Mouse (Mus musculus) kidney, postnatal 0 days (tissue): ENCODE results near the gene H2-Q10. TPM values are rescaled to one million over a fixed set of nuclear protein-coding genes. Genes with fewer than 3 reads are reported as not detected.
A peak's percentile ranks its signal among the peaks of the same experiment; 100 is the strongest.
"Not testable (repeated sequence)": the region's sequence is repeated elsewhere in the genome, so short reads cannot be mapped to it uniquely, and the experiment has no call there.

Experiments used
- ATAC-seq: fragments of 200-750 bp; cut with Nextera tagmentation; replicated peaks from 2 replicates; pipeline ENCODE4 v1.8.0; 2017; ENCODE audit warnings: low read depth, moderate number of reproducible peaks, moderate TSS enrichment, moderate library complexity; ENCODE audit not compliant: low FRiP score
- DNase-seq: peaks from one replicate; pipeline ENCODE4 v3.0.0-alpha.2; 2016; ENCODE audit warnings: low spot score
- H3K27ac ChIP-seq: fragments of 300-500 bp; sonication (generic); 2 replicates; pipeline ENCODE4 v1.5.1; 2014; ENCODE audit warnings: mild to moderate bottlenecking
- H3K27me3 ChIP-seq: fragments of 300-500 bp; sonication (generic); 2 replicates; pipeline ENCODE4 v1.6.1; 2014; ENCODE audit warnings: low read length, mixed read lengths; ENCODE audit not compliant: insufficient read depth
- H3K36me3 ChIP-seq: fragments of 300-500 bp; sonication (generic); 2 replicates; pipeline ENCODE4 v1.6.1; 2014; ENCODE audit warnings: low read length, mixed read lengths; ENCODE audit not compliant: insufficient read depth
- H3K4me1 ChIP-seq: fragments of 300-500 bp; sonication (generic); replicated peaks from 2 replicates; pipeline ENCODE4 v1.6.1; 2014; ENCODE audit warnings: antibody characterized with exemption, low read length, mixed read lengths; ENCODE audit not compliant: insufficient read depth
- H3K4me2 ChIP-seq: fragments of 300-500 bp; sonication (generic); 2 replicates; pipeline ENCODE4 v1.6.1; 2014; ENCODE audit warnings: mild to moderate bottlenecking, low read length, moderate library complexity, mixed read lengths
- H3K4me3 ChIP-seq: fragments of 300-500 bp; sonication (generic); replicated peaks from 2 replicates; pipeline ENCODE4 v1.5.1; 2014; ENCODE audit warnings: low read depth, low read length
- H3K9ac ChIP-seq: fragments of 300-500 bp; sonication (generic); 2 replicates; pipeline ENCODE4 v1.6.1; 2014; ENCODE audit warnings: low read depth, low read length
- H3K9me3 ChIP-seq: fragments of 300-500 bp; sonication (generic); replicated peaks from 2 replicates; pipeline ENCODE4 v1.6.1; 2016; ENCODE audit warnings: low read length, inconsistent platforms, mixed read lengths
- CTCF ChIP-seq: IDR thresholded peaks from 2 replicates; pipeline ENCODE4 v1.5.1; 2016; ENCODE audit warnings: antibody characterized with exemption, low read depth, mild to moderate bottlenecking, moderate library complexity
- WGBS: fragments of 180-500 bp; shearing (Covaris S2); extraction: QIAGEN DNeasy Blood & Tissue Kit; methylation state at CpG from one replicate; pipeline ENCODE4 v1.1.7; 2014; 5-methylcytosine and 5-hydroxymethylcytosine counted together
- polyA plus RNA-seq: library from polyadenylated mRNA; unstranded; fragments of >200 nt; fragmentation: Nextera tagmentation; extraction: Ambion mirVana; gene quantifications from 2 replicates; pipeline ENCODE4 v1.2.1, GENCODE M21; 2015

H2-Q10 gene
- polyA plus RNA-seq, 1 experiment from 2014 or later = 1.4 TPM

- WGBS = 2% methylated on average over 16 of the region's 18 CpGs
- peak within 1 kb of the TSS; percentile 45 for H3K4me3 ChIP-seq
- not testable (repeated sequence) for H3K27me3 ChIP-seq, H3K9me3 ChIP-seq, H3K36me3 ChIP-seq, H3K4me1 ChIP-seq, H3K27ac ChIP-seq
- peak within 1 kb of the TSS; percentile 44; the same call in 1 of the 2 replicates for H3K9ac ChIP-seq
- H3K4me2 ChIP-seq = peak within 1 kb of the TSS; percentile 87
- ATAC-seq = peak; percentile 93
- TF ChIP-seq CTCF = peak; percentile 16; the same call in 1 of the 2 replicates
- DNase-seq = peak; percentile 92
Observed at GRCm38 (mm10) chr17:35438885-35439284, 31.0 kb upstream of the H2-Q10 start, which contains the start of gene H2-Q7. Gene H2-Q7, plus strand, starts transcription at chr17:35439155.

- not testable (repeated sequence) for H3K27ac ChIP-seq, DNase-seq, H3K27me3 ChIP-seq, H3K4me1 ChIP-seq, H3K36me3 ChIP-seq, H3K9me3 ChIP-seq
- H3K4me3 ChIP-seq = peak overlapping the region; percentile 45
- H3K4me2 ChIP-seq = peak overlapping the region; percentile 87
- H3K9ac ChIP-seq = peak overlapping the region; percentile 44; the same call in 1 of the 2 replicates
- 1% methylated on average over 40 of the region's 48 CpGs for WGBS
- ATAC-seq = peak; percentile 49
Observed at GRCm38 (mm10) chr17:35439295-35439747, 30.6 kb upstream of the H2-Q10 start.

- H3K9me3 ChIP-seq, H3K4me2 ChIP-seq, H3K4me1 ChIP-seq, H3K36me3 ChIP-seq, H3K27me3 ChIP-seq, DNase-seq, H3K4me3 ChIP-seq, H3K9ac ChIP-seq, H3K27ac ChIP-seq, ATAC-seq: not testable (repeated sequence)
- WGBS = 57% methylated on average over 26 of the region's 27 CpGs
Observed at GRCm38 (mm10) chr17:35439925-35440645, 29.8 kb upstream of the H2-Q10 start.

GRCm38 (mm10) chr17:35442376-35442775 lies 27.5 kb upstream of the H2-Q10 start:
- not testable (repeated sequence) for H3K4me3 ChIP-seq, H3K9ac ChIP-seq, H3K36me3 ChIP-seq, H3K9me3 ChIP-seq, H3K27ac ChIP-seq, H3K4me1 ChIP-seq, H3K27me3 ChIP-seq, DNase-seq, ATAC-seq, H3K4me2 ChIP-seq
- 95% methylated on average over 2 of the region's 2 CpGs for WGBS

GRCm38 (mm10) chr17:35444510-35444909 lies 25.4 kb upstream of the H2-Q10 start:
- not testable (repeated sequence) for H3K27me3 ChIP-seq, H3K27ac ChIP-seq, H3K4me2 ChIP-seq, H3K36me3 ChIP-seq, H3K9ac ChIP-seq, H3K4me3 ChIP-seq, H3K9me3 ChIP-seq, ATAC-seq, DNase-seq, H3K4me1 ChIP-seq
- WGBS = 97% methylated on average over 2 of the region's 2 CpGs

- not testable (repeated sequence) for ATAC-seq, H3K27me3 ChIP-seq, H3K9ac ChIP-seq, H3K36me3 ChIP-seq, H3K9me3 ChIP-seq, H3K27ac ChIP-seq, H3K4me1 ChIP-seq, H3K4me3 ChIP-seq, DNase-seq, H3K4me2 ChIP-seq
- no CpG with 5 or more reads among the region's 1 CpGs for WGBS
Observed at GRCm38 (mm10) chr17:35458247-35458646, 11.6 kb upstream of the H2-Q10 start.

GRCm38 (mm10) chr17:35460513-35461341 lies 9.2 kb upstream of the H2-Q10 start:
- H3K9me3 ChIP-seq, H3K4me3 ChIP-seq, H3K27me3 ChIP-seq, H3K4me2 ChIP-seq, DNase-seq, H3K9ac ChIP-seq, ATAC-seq, H3K4me1 ChIP-seq, H3K36me3 ChIP-seq, H3K27ac ChIP-seq: not testable (repeated sequence)
- WGBS = 80% methylated on average over 1 of the region's 9 CpGs
